Mouse (Mus musculus): Measurements from ENCODE around the gene Qdpr. TPM values are rescaled to one million over a fixed set of nuclear protein-coding genes. Genes with fewer than 3 reads are reported as not detected.

Qdpr gene
- polyA plus RNA-seq, 1 experiment, result 33.0 TPM

GRCm38 (mm10) chr5:45494093-45494755 lies 44.2 kb upstream of the Qdpr start:
- no peaks in the 10 kb centered on the region for H3K27me3 ChIP-seq (ENCODE audit: control insufficient read depth, insufficient read depth, low read length)
- peaks cover 1% of the 10 kb centered on the region; the same call in 1 of the 2 replicates for H3K36me3 ChIP-seq (ENCODE audit: control insufficient read depth, insufficient read depth, low read length)
- no peak overlapping the region for H3K27ac ChIP-seq (ENCODE audit: insufficient read depth, low read length)
- peaks cover 2% of the 10 kb centered on the region for H3K4me1 ChIP-seq (ENCODE audit: control insufficient read depth, insufficient read depth, insufficient read length)
- 78% methylated on average over 9 of the region's 9 CpGs for WGBS
- no peak for TF ChIP-seq POLR2A (IDR thresholded peaks at IDR 0.05; ENCODE audit: low read depth, low read length)
- no peak for TF ChIP-seq CTCF (IDR thresholded peaks at IDR 0.05; ENCODE audit: extremely low read depth, insufficient read depth, insufficient read length, insufficient replicate concordance)
- no peak for DNase-seq (ENCODE audit: low read depth in 1 of 2, low spot score in 2 of 2)
- H3K4me3 ChIP-seq (ENCODE audit: extremely low read depth, insufficient read depth, insufficient read length), result no peak overlapping the region

GRCm38 (mm10) chr5:45493191-45494092 lies 43.4 kb upstream of the Qdpr start, which contains the start of gene Lap3:
Gene Lap3 (plus strand): TSS chr5:45493374.
- peak; percentile 85 to 98 for DNase-seq (ENCODE audit: low read depth in 1 of 2, low spot score in 2 of 2)
- H3K27me3 ChIP-seq (ENCODE audit: control insufficient read depth, insufficient read depth, low read length), result no peaks in the 10 kb centered on the region
- H3K36me3 ChIP-seq (ENCODE audit: control insufficient read depth, insufficient read depth, low read length), result peaks cover 1% of the 10 kb centered on the region; the same call in 1 of the 2 replicates
- H3K4me1 ChIP-seq (ENCODE audit: control insufficient read depth, insufficient read depth, insufficient read length), result peaks cover 2% of the 10 kb centered on the region
- TF ChIP-seq CTCF (IDR thresholded peaks at IDR 0.05; ENCODE audit: extremely low read depth, insufficient read depth, insufficient read length, insufficient replicate concordance), result 0 out of 2 replicates have a peak, but pooled peaks have one; percentile 17
- TF ChIP-seq POLR2A (IDR thresholded peaks at IDR 0.05; ENCODE audit: low read depth, low read length), result peak; percentile 13; the same call in 1 of the 2 replicates
- H3K4me3 ChIP-seq (ENCODE audit: extremely low read depth, insufficient read depth, insufficient read length), result peak within 1 kb of the TSS; percentile 90
- WGBS, result under 1% methylated on average over 78 of the region's 78 CpGs
- H3K27ac ChIP-seq (ENCODE audit: insufficient read depth, low read length), result peak within 1 kb of the TSS; percentile 16; the same call in 1 of the 2 replicates

GRCm38 (mm10) chr5:45491776-45492175 lies 41.7 kb upstream of the Qdpr start:
- H3K27ac ChIP-seq (ENCODE audit: insufficient read depth, low read length), result no peak overlapping the region
- WGBS, result 69% methylated on average over 4 of the region's 4 CpGs
- H3K27me3 ChIP-seq (ENCODE audit: control insufficient read depth, insufficient read depth, low read length), result no peaks in the 10 kb centered on the region
- DNase-seq (ENCODE audit: low read depth in 1 of 2, low spot score in 2 of 2), result no peak
- H3K36me3 ChIP-seq (ENCODE audit: control insufficient read depth, insufficient read depth, low read length), result no peaks in the 10 kb centered on the region
- no peak overlapping the region for H3K4me3 ChIP-seq (ENCODE audit: extremely low read depth, insufficient read depth, insufficient read length)
- peaks cover 2% of the 10 kb centered on the region for H3K4me1 ChIP-seq (ENCODE audit: control insufficient read depth, insufficient read depth, insufficient read length)
- TF ChIP-seq POLR2A (IDR thresholded peaks at IDR 0.05; ENCODE audit: low read depth, low read length), result no peak
- TF ChIP-seq CTCF (IDR thresholded peaks at IDR 0.05; ENCODE audit: extremely low read depth, insufficient read depth, insufficient read length, insufficient replicate concordance), result no peak

- WGBS, result 85% methylated on average over 1 of the region's 1 CpGs
- H3K4me1 ChIP-seq (ENCODE audit: control insufficient read depth, insufficient read depth, insufficient read length), result no peaks in the 10 kb centered on the region
- no peak overlapping the region for H3K27ac ChIP-seq (ENCODE audit: insufficient read depth, low read length)
- no peaks in the 10 kb centered on the region for H3K27me3 ChIP-seq (ENCODE audit: control insufficient read depth, insufficient read depth, low read length)
- no peak for DNase-seq (ENCODE audit: low read depth in 1 of 2, low spot score in 2 of 2)
- TF ChIP-seq CTCF (IDR thresholded peaks at IDR 0.05; ENCODE audit: extremely low read depth, insufficient read depth, insufficient read length, insufficient replicate concordance) (no peak), POLR2A (IDR thresholded peaks at IDR 0.05; ENCODE audit: low read depth, low read length) (no peak)
- H3K36me3 ChIP-seq (ENCODE audit: control insufficient read depth, insufficient read depth, low read length), result no peaks in the 10 kb centered on the region
- no peak overlapping the region for H3K4me3 ChIP-seq (ENCODE audit: extremely low read depth, insufficient read depth, insufficient read length)
Observed at GRCm38 (mm10) chr5:45483654-45484053, 33.6 kb upstream of the Qdpr start.

GRCm38 (mm10) chr5:45482607-45483006 lies 32.6 kb upstream of the Qdpr start:
- TF ChIP-seq POLR2A (IDR thresholded peaks at IDR 0.05; ENCODE audit: low read depth, low read length) (no peak), CTCF (IDR thresholded peaks at IDR 0.05; ENCODE audit: extremely low read depth, insufficient read depth, insufficient read length, insufficient replicate concordance) (no peak)
- Histone ChIP-seq H3K4me1 (ENCODE audit: control insufficient read depth, insufficient read depth, insufficient read length) (no peaks in the 10 kb centered on the region), H3K4me3 (ENCODE audit: extremely low read depth, insufficient read depth, insufficient read length) (no peak overlapping the region), H3K36me3 (ENCODE audit: control insufficient read depth, insufficient read depth, low read length) (no peaks in the 10 kb centered on the region), H3K27me3 (ENCODE audit: control insufficient read depth, insufficient read depth, low read length) (no peaks in the 10 kb centered on the region), H3K27ac (ENCODE audit: insufficient read depth, low read length) (no peak overlapping the region)
- no peak for DNase-seq (ENCODE audit: low read depth in 1 of 2, low spot score in 2 of 2)
- WGBS, result 74% methylated on average over 3 of the region's 3 CpGs

- WGBS, result 86% methylated on average over 2 of the region's 2 CpGs
- TF ChIP-seq POLR2A (IDR thresholded peaks at IDR 0.05; ENCODE audit: low read depth, low read length), result no peak
- TF ChIP-seq CTCF (IDR thresholded peaks at IDR 0.05; ENCODE audit: extremely low read depth, insufficient read depth, insufficient read length, insufficient replicate concordance), result no peak
- no peak for DNase-seq (ENCODE audit: low read depth in 1 of 2, low spot score in 2 of 2)
Observed at GRCm38 (mm10) chr5:45481125-45481524, 31.1 kb upstream of the Qdpr start.

More at GRCm38 (mm10) chr5:45481125-45481524, 31.1 kb upstream of the Qdpr start:
- no peaks in the 10 kb centered on the region for H3K4me1 ChIP-seq (ENCODE audit: control insufficient read depth, insufficient read depth, insufficient read length)
- no peak overlapping the region for H3K4me3 ChIP-seq (ENCODE audit: extremely low read depth, insufficient read depth, insufficient read length)
- H3K27me3 ChIP-seq (ENCODE audit: control insufficient read depth, insufficient read depth, low read length), result no peaks in the 10 kb centered on the region
- no peaks in the 10 kb centered on the region for H3K36me3 ChIP-seq (ENCODE audit: control insufficient read depth, insufficient read depth, low read length)
- no peak overlapping the region for H3K27ac ChIP-seq (ENCODE audit: insufficient read depth, low read length)
